Mouse (Mus musculus) MEL (cell line): ENCODE measurements around the gene Tnfsfm13. TPM values are rescaled to one million over a fixed set of nuclear protein-coding genes. Genes with fewer than 3 reads are reported as not detected.
A peak's percentile ranks its signal among the peaks of the same experiment; 100 is the strongest.

Experiments
- DNase-seq: peaks from one replicate; pipeline ENCODE4 v3.0.0; 2011; ENCODE audit warnings: low read depth, low spot score
- H3K27ac ChIP-seq: 2 replicates; pipeline ENCODE4 v1.5.1; 2012; ENCODE audit warnings: low read depth, mild to moderate bottlenecking, control low read depth, low read length, moderate library complexity; ENCODE audit not compliant: control insufficient read depth
- H3K27me3 ChIP-seq, 2 experiments: fragments of 150-350 bp in 1 of 2; sonication (generic) in 1 of 2; 2 replicates each; pipeline ENCODE4 v1.6.1; 2012; ENCODE audit warnings: low read length in 2 of 2, mild to moderate bottlenecking in 2 of 2, improper control_type of control experiment in 1 of 2, moderate library complexity in 1 of 2; ENCODE audit not compliant: insufficient read depth in 2 of 2, control insufficient read depth in 1 of 2
- H3K36me3 ChIP-seq, 2 experiments: 2 replicates each; pipeline ENCODE4 v1.6.1; 2012 to 2014; ENCODE audit warnings: low read length in 2 of 2, improper control_type of control experiment in 1 of 2, inconsistent platforms in 1 of 2, mild to moderate bottlenecking in 1 of 2; ENCODE audit not compliant: insufficient read depth in 2 of 2, control insufficient read depth in 1 of 2
- H3K4me1 ChIP-seq, 2 experiments: fragments of 150-350 bp in 1 of 2; sonication (generic) in 1 of 2; 2 replicates each; pipeline ENCODE4 v1.6.1; 2012; ENCODE audit warnings: low read length in 2 of 2, improper control_type of control experiment in 1 of 2, mild to moderate bottlenecking in 1 of 2; ENCODE audit not compliant: insufficient read depth in 2 of 2, control insufficient read depth in 1 of 2
- H3K4me3 ChIP-seq, 2 experiments: fragments of 150-350 bp in 1 of 2; sonication (generic) in 1 of 2; 2 replicates each; pipeline ENCODE4 v1.5.1; 2012; ENCODE audit warnings: low read depth in 2 of 2, low read length in 2 of 2, mild to moderate bottlenecking in 2 of 2, moderate library complexity in 2 of 2, control low read depth in 1 of 2, improper control_type of control experiment in 1 of 2; ENCODE audit not compliant: control insufficient read depth in 1 of 2, insufficient read depth in 1 of 2
- H3K79me2 ChIP-seq: 2 replicates; pipeline ENCODE4 v1.6.1; 2012; ENCODE audit warnings: mild to moderate bottlenecking, low read length, moderate library complexity; ENCODE audit not compliant: control insufficient read depth, poor library complexity, insufficient read depth
- H3K9ac ChIP-seq: 2 replicates; pipeline ENCODE4 v1.6.1; 2012; ENCODE audit warnings: low read depth, mild to moderate bottlenecking, control low read depth, low read length, moderate library complexity; ENCODE audit not compliant: control insufficient read depth, poor library complexity, severe bottlenecking
- H3K9me3 ChIP-seq: fragments of 150-350 bp; sonication (generic); replicated peaks from 2 replicates; pipeline ENCODE4 v1.6.1; 2012; ENCODE audit warnings: mild to moderate bottlenecking, low read length, improper control_type of control experiment, moderate library complexity; ENCODE audit not compliant: insufficient read depth
- ELF1 ChIP-seq: IDR thresholded peaks from 2 replicates; pipeline ENCODE4 v1.6.1; 2014; ENCODE audit warnings: low read depth, mild to moderate bottlenecking, inconsistent platforms, low read length, improper control_type of control experiment, moderate library complexity
- HCFC1 ChIP-seq: IDR thresholded peaks from 2 replicates; pipeline ENCODE4 v1.6.1; 2012; ENCODE audit warnings: low read depth, mild to moderate bottlenecking, inconsistent platforms, low read length, improper control_type of control experiment, moderate library complexity
- MAX ChIP-seq: IDR thresholded peaks from 2 replicates; pipeline ENCODE4 v1.6.1; 2011; ENCODE audit warnings: low read length, improper control_type of control experiment
- MYC ChIP-seq: IDR thresholded peaks from 2 replicates; pipeline ENCODE4 v1.6.1; 2011; ENCODE audit warnings: low read depth, mild to moderate bottlenecking, low read length, improper control_type of control experiment, moderate library complexity
- NRF1 ChIP-seq: IDR thresholded peaks from 2 replicates; pipeline ENCODE4 v1.6.1; 2014; ENCODE audit warnings: low read depth, mild to moderate bottlenecking, inconsistent platforms, low read length, improper control_type of control experiment, moderate library complexity; ENCODE audit not compliant: poor library complexity, insufficient read depth, severe bottlenecking
- POLR2AphosphoS5 ChIP-seq: IDR thresholded peaks from 2 replicates; pipeline ENCODE4 v1.6.1; 2012; ENCODE audit warnings: low read depth, borderline replicate concordance, mild to moderate bottlenecking, inconsistent platforms, low read length, moderate library complexity, mixed read lengths
- SIN3A ChIP-seq: IDR thresholded peaks from 2 replicates; pipeline ENCODE4 v1.6.1; 2012; ENCODE audit warnings: low read length, improper control_type of control experiment, inconsistent platforms
- TAL1 ChIP-seq: IDR thresholded peaks from 2 replicates; pipeline ENCODE4 v1.6.1; 2012; ENCODE audit warnings: mild to moderate bottlenecking, inconsistent platforms, low read length, moderate library complexity, mixed read lengths
- TBP ChIP-seq: IDR thresholded peaks from 2 replicates; pipeline ENCODE4 v1.8.0; 2011; ENCODE audit warnings: low read depth, low read length, improper control_type of control experiment
- TCF12 ChIP-seq: IDR thresholded peaks from 2 replicates; pipeline ENCODE4 v1.6.1; 2014; ENCODE audit warnings: low read depth, mild to moderate bottlenecking, inconsistent platforms, low read length, improper control_type of control experiment, moderate library complexity
- USF1 ChIP-seq: IDR thresholded peaks from 2 replicates; pipeline ENCODE4 v1.6.1; 2014; ENCODE audit warnings: low read depth, mild to moderate bottlenecking, inconsistent platforms, low read length, improper control_type of control experiment, moderate library complexity
- ZMIZ1 ChIP-seq: IDR thresholded peaks from 2 replicates; pipeline ENCODE4 v1.6.1; 2012; ENCODE audit warnings: low read depth, mild to moderate bottlenecking, inconsistent platforms, low read length, improper control_type of control experiment, moderate library complexity
- polyA plus RNA-seq, 2 experiments: library from polyadenylated mRNA; stranded (reverse) in 1 of 2; unstranded in 1 of 2; fragments of >175 nt in 1 of 2; fragments of >200 nt in 1 of 2; gene quantifications; 2 replicates each; pipeline versions ENCODE4 v1.2.1 to v1.2.4; 2012; ENCODE audit warnings: low replicate concordance in 2 of 2, low read depth in 1 of 2; ENCODE audit not compliant: insufficient read length in 2 of 2, insufficient read depth in 1 of 2, missing spikeins in 1 of 2
- total RNA-seq: library from RNA; depleted of rRNA; stranded (reverse); fragments of 300-350 nt; gene quantifications from 2 replicates; pipeline ENCODE4 v1.2.3, GENCODE M21; 2012

Tnfsfm13 gene
- total and polyA plus RNA-seq, 3 experiments, result not detected

DNA sequence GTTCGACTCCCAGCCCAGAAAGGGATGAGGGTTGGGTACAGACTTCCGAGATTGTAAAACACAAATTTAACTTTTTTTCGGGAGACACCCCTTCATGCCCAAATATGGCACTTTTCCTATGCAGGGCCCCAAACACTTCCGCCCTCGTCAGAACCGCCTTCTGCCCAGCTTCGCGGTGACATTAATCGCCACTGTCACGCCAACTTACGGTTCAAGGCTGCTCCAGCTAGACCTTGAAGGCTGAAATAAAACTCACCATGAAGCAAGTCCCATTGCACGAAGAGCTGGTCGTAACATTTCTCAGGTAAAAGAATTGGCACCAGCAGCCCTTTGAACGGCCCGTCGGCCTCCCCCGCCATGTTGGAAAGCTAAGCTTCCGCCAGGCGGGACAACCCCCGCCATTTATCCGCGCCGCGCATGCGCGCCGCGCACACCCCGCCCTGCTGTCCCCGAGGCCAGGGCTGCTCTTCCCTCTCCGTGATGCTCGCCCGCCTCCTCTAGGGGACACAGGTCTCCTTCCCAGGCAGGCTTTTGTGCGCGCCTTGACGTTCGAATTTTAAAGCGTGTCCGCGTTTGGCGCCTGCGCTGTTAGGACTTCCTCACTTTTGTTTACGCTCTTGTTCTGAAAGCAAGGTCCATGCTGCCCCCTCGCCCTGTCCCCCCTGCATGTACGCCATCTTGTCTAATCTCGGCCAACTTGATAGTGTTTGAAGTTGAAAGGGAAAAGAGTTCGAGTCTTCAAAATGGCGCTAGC lies 33.5 kb downstream of the Tnfsfm13 start, which contains the start of gene Mpdu1 (continued):
- TF ChIP-seq POLR2AphosphoS5, result peak; percentile 75; the same call in 1 of the 2 replicates
- no peak for TF ChIP-seq USF1
- TF ChIP-seq ZMIZ1, result peak; percentile 76; the same call in 1 of the 2 replicates
- no peak for TF ChIP-seq TAL1
- TF ChIP-seq TBP, result peak; percentile 94
- TF ChIP-seq HCFC1, result peak; percentile 86
- peak; percentile 91 for TF ChIP-seq ELF1
- peak; percentile 67; the same call in 1 of the 2 replicates for TF ChIP-seq TCF12

- peak overlapping the region; percentile 63 to 78 for H3K4me3 ChIP-seq
- TF ChIP-seq TAL1 (0 out of 2 replicates have a peak, but pooled peaks have one; percentile 5), MAX (no peak)
- H3K9me3 ChIP-seq, result no peaks in the 10 kb centered on the region
- DNase-seq, result peak; percentile 58
- peak overlapping the region; percentile 85 for H3K9ac ChIP-seq
- peaks cover 8% of the 10 kb centered on the region for H3K79me2 ChIP-seq
- peak overlapping the region; percentile 30 for H3K27ac ChIP-seq
- H3K36me3 ChIP-seq, result peaks cover 0 to 23% of the 10 kb centered on the region in 2 experiments; a peak in 2 of 4 replicates
- H3K4me1 ChIP-seq, result peaks cover 4 to 23% of the 10 kb centered on the region in 2 experiments
- no peaks in the 10 kb centered on the region for H3K27me3 ChIP-seq
Measured at GRCm38 (mm10) chr11:69661221-69661881, 34.5 kb downstream of the Tnfsfm13 start.

DNA sequence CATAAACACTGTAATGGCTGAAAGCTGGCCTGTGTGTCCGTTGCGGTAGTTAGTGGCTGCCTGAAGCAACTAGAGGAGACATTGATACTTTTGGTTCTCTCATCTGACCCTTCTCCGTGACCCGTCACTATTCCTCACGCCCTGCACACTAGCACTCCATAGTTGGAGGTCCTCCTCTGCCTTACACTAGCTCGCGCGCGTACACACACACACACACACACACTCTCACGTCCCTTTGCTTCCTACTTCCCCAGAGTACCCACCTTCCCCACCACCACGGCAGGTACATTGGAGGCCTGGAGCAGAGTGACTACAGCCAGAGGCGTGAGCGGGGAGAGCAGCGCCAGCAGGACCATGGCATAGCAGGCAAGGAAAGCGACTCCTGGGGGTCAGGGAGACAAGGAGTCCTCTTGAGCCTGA lies 38.4 kb downstream of the Tnfsfm13 start:
- H3K27ac ChIP-seq, result no peak overlapping the region
- 0 out of 2 replicates have a peak, but pooled peaks have one; percentile 4 for TF ChIP-seq SIN3A
- no peak for TF ChIP-seq TCF12
- no peak for TF ChIP-seq NRF1
- no peak for TF ChIP-seq MYC
- H3K36me3 ChIP-seq, result peaks cover 0 to 14% of the 10 kb centered on the region in 2 experiments; a peak in 2 of 4 replicates

More for the DNA sequence above, 38.4 kb downstream of the Tnfsfm13 start:
- DNase-seq, result no peak
- Histone ChIP-seq H3K79me2 (peaks cover 4% of the 10 kb centered on the region; the same call in 1 of the 2 replicates), H3K4me1 (peaks cover 4 to 11% of the 10 kb centered on the region in 2 experiments), H3K9me3 (no peaks in the 10 kb centered on the region), H3K27me3 (no peaks in the 10 kb centered on the region), H3K4me3 (no peak overlapping the region), H3K9ac (no peak overlapping the region)
